Mouse (Mus musculus) cerebellum, adult 11 months (tissue): ENCODE measurements around the gene Psg27.
"Not testable (repeated sequence)": the region's sequence is repeated elsewhere in the genome, so short reads cannot be mapped to it uniquely, and the experiment has no call there.

Experiments used
- DNase-seq: peaks from one replicate; pipeline ENCODE4 v3.0.0; 2022

Psg27 gene

GRCm38 (mm10) chr7:18567205-18567604 is at the start of gene Psg27:
Gene Psg27 (minus strand): TSS chr7:18567305.
- no peak for DNase-seq

- not testable (repeated sequence) for DNase-seq
These were observed 49.3 kb upstream of the Psg27 start, which contains the start of gene Psg23 for GRCm38 (mm10) chr7:18616401-18616800. Gene Psg23 (minus strand): TSS chr7:18616501.

GRCm38 (mm10) chr7:18559850-18560249 is 7.3 kb downstream of the Psg27 start:
- no peak for DNase-seq

GRCm38 (mm10) chr7:18555751-18556150 is 11.4 kb downstream of the Psg27 start:
- not testable (repeated sequence) for DNase-seq

- DNase-seq, result no peak
These were observed 33.7 kb downstream of the Psg27 start for GRCm38 (mm10) chr7:18533420-18533819.

- no peak for DNase-seq
These were observed 34.9 kb downstream of the Psg27 start, which contains the start of gene Psg25 for GRCm38 (mm10) chr7:18532169-18532568. Gene Psg25 (minus strand): TSS chr7:18532269.

- no peak for DNase-seq
These were observed 42.4 kb downstream of the Psg27 start for GRCm38 (mm10) chr7:18524668-18525067.

GRCm38 (mm10) chr7:18512848-18513247 is 54.3 kb downstream of the Psg27 start:
- DNase-seq, result not testable (repeated sequence)

GRCm38 (mm10) chr7:18512417-18512816 is 54.7 kb downstream of the Psg27 start:
- not testable (repeated sequence) for DNase-seq

GRCm38 (mm10) chr7:18511479-18511878 is 55.6 kb downstream of the Psg27 start:
- DNase-seq, result no peak
